Mouse (Mus musculus): Measurements from ENCODE around the gene Otog.

Otog gene

DNA sequence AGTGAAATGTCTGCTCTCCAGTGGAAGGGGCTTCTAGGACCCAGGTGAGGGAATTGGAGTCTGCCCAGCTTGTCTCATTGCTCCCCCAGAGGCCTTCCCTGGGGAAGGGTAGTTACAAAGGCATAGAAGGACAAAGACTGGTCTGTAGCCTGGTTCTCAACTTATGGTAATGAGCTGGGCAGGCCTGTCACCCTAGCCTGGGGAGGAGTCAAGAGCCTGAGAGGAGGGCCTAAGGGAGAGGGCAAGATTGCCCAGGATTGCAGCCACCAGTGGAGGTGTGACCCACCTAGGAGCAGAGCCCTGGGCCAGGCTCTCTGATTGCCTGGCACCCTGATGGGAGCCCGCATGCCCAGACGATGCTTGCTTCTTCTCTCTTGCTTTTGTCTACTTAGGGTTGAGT is at the start of gene Otog:
Gene Otog (plus strand): TSS at position 292 of the 400 bp plus-strand sequence.
- no peak for DNase-seq (ENCODE audit: low read depth, low spot score)

DNA sequence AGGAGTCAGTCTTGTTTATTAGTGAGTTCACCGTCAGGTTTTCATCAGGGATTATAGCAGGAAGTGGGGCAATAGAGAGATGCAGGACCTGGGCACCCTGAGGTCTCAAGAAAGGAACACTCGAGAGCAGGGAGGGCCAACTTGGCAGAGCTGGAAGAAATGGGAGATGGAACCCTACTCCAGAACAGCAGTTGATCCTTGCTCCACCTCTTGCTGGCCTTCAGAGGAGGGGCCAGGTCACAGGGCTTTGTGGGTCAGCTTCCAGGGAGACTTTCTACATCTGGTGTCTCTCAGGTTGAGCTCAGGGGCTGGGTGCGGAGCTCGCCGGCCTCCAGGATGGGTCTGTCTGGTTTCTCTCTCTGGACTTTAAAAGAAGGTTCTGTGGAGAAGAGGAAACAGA is 45.4 kb upstream of the Otog start:
- DNase-seq (ENCODE audit: low read depth, low spot score): no peak

DNA sequence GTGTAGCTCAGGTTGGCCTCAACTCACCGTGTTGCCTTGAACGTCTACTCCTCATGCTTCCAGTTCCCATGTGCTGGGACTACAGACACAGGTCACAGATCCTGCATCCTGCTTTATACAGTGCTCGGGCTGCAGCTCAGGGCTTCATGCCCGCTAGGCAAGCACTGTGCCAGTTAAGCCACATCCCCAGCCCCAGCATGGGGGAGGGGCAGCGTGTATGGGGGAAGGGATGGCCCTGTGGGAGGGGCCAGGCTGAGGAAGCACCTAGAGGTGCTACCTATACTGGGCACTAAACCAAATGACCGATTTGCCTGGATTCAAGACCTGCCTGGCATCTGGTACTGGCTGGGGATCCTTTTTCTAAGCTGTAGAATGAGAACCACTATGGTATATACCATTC is 40.8 kb upstream of the Otog start:
- no peak for DNase-seq (ENCODE audit: low read depth, low spot score)

DNA sequence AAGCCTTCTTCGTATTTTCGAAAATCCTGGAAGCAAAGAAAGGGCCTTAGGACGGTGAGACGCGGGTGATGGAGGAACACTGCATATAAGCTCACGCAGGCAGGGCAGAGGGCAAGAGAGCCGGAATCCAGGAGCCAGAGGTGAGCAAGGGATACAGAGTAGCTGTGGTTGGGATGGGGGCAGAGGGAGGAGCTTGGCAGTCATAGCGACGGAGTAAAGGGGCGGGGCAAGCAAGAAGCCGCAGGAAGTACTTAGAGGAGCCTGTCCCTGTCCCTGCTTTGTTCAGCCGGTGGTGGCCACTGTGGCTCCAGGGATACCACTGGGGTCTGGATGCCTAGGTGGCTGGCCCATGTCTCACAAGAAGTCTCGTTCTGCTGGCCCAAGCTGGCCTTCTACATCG is 39.1 kb upstream of the Otog start:
- DNase-seq (ENCODE audit: low read depth, low spot score): peak; percentile 54

DNA sequence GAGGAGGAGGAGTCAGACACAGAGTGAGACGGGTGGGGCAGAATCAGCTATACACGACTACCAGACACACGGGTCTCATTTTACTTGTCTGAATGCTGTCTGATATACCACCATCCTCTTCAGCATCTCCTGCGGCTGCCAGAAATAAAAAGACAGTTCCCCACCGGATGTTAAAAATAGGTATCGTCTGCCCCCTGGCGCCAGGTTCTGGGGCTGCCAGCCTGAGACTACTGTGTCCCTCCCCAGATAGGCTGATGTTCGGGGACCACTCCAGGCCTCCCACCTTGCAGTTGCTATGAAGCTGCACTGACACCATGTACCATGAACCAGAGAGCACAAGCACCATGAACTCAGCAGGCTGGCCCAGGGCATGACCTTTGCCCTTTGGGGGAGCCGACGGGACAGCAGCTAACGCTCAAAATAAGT is 36.7 kb upstream of the Otog start:
- peak; percentile 16 for DNase-seq (ENCODE audit: low read depth, low spot score)

DNA sequence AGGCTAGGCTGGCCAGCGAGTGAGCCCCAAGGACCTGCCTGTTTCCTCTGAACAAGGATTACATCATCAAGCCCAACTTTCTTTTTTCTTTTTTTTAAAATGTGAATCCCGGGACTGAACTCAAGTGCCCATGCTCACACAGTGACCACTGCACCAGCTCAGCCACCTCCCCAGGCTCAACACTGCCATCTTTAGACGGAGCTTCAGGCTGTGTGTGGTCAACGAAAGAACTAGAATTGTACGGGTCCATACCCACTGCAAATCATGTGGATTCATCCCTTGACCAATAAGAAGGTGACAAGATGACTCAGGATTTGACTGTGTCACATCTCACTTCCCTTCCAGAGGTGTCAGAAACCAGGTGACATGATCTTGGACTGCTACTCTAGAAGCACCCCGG is 36.0 kb upstream of the Otog start:
- no peak for DNase-seq (ENCODE audit: low read depth, low spot score)

DNA sequence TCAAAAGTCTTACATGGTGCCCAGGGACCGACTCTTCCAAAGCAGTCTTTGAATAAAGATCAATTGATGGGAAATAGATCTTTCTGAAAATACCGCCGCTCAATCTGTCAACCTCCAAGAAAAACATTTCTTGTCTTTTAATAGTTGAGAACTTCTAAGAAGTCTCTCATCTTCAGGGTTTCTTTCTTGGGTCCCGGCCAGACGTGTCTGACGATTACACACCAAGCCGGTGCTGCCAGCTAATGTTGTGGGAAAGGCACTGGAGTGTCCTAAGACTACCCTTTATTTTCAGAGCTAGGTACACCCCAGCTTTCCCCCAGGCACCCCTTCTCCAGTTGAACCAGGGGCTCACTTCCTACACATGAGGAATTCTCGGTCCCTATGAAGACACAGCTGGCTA is 32.7 kb upstream of the Otog start:
- no peak for DNase-seq (ENCODE audit: low read depth, low spot score)

DNA sequence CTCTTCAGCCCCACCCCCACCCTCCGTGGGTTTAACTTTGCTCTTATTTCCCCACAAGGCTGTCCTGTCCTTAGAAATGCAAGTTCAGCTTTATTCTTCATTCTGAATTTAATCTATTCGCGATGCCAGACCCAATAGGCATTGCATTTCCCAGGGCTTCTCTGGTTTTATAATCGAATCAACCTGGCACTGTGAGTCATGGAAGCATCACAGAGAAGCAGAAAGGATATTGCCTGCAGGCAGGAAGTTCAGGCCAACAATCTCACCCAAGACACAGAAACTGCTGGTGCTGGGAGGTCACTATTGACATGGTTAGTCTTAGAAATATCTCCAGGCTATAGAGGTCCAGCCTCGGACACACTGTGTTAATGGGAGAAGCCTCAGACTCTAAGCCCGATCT is 30.5 kb upstream of the Otog start:
- no peak for DNase-seq (ENCODE audit: low read depth, low spot score)

DNA sequence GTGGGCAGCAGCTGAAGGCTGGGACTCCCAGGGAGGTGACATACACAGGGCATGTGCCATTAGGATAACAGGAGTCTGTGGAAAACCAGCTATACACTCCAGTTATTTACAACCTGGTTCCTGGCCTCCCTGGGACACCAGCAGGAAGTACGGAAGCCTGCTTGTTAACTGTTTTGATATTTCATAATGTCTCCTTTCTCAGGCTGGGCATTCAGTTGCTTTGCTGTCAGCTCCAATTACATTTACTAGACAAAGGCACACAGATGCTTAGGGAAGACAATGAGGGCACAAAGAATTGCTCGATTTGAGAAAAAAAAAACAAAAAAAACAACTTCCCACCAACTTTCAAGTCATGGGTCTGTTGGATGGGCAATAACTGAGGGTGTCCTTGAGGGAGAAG is 24.3 kb upstream of the Otog start:
- no peak for DNase-seq (ENCODE audit: low read depth, low spot score)

DNA sequence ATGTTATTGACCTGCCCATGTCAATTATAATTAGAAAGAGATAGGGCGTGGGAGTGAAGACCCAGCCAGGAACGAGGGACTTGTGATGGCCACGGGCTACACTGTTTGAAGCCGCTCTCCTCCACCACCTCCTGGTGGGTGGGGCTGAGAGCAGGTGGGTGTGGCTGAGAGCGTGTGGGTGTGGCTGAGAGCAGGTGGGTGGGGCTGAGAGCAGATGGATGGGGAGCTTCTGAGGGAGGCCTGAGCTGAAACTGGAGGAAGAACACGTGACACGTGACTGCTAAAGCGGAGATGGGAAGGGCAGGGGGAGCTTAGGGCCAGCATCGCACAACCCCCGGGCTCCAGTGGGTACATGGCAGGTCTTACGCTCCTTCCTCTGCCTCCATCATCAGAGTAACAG is 22.4 kb upstream of the Otog start:
- DNase-seq (ENCODE audit: low read depth, low spot score): peak; percentile 57

DNA sequence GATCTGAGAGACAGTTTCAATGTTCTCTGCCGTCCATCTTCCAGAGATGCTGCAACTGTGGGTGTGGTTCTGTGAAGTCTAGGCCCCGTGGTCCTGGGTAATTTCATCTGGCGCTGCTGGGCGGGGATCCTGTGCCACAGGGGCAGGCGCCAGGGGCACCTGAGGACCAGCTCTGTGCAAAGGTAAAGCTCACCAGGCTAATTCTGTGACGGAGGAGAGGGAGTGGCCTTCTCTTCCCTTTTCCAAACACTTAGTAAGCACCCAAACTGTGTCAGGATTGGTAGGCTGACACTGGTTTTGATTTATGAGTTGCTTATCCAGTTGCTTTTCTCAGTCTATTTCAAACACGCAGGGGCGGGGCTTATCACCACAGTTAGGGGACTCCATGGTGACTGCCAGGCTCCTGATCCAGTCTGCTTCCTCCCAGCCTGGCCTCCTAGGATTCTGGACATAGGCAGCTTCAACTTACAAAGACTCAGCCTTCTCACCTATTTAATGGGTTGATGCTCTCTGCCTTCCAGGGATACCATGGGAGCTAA is 20.1 kb upstream of the Otog start:
- DNase-seq (ENCODE audit: low read depth, low spot score): no peak

DNA sequence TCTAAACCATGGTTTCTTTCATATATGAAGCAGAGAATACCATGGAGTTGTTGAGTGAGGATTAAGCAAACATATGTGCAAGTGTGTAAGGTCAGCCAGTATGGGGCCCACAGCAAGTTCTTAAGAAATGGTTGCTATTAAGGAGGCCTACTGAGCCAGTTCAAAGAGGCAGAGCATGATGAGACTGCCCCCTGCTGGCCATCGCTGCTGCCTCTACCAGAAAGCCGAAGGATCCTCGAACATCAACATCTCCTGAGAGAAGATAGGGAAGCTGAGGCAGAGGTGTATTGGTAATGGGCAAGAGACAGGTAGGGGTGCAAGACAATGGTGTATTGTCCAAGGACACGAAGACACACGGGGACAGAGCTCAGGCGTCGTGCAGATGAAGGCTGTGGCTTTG is 14.5 kb upstream of the Otog start:
- DNase-seq (ENCODE audit: low read depth, low spot score): peak; percentile 59

DNA sequence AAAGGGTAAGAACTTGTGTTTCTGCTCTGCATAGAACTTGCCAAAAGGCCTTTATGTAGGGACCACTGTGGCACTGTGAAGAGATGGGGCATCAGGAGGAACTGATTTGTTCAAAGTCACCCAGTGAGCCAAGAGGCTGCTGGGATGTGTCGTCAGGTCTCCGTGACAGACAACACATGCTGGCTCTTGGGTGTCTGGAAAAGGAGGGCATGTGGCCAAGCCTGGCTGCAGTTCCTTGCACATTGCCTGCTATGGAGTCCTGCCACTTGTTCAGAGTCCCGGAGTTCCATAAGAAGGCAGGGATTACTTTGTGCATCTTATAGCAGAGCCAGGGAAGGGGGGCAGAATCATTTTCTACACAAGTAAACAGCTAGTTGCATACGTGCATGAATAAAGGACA is 13.9 kb upstream of the Otog start:
- DNase-seq (ENCODE audit: low read depth, low spot score): no peak

DNA sequence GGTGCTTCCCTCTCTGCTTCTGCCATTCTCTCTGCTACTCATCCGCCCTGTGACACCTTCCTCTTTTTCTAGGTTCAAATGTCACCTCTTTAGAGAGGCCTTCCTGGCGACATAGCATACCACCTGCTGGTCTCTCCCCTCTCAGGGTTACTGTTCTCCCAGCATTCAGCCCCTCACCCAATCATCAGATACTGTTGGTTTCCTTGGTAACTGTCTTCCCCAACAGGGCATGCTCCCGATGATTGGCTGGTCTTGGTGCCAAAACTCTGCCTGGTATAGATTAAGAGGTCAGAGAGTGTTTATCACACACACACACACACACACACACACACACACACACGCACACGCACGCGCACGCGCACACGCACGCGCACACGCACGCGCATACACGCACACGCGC is 4.8 kb upstream of the Otog start:
- no peak for DNase-seq (ENCODE audit: low read depth, low spot score)

DNA sequence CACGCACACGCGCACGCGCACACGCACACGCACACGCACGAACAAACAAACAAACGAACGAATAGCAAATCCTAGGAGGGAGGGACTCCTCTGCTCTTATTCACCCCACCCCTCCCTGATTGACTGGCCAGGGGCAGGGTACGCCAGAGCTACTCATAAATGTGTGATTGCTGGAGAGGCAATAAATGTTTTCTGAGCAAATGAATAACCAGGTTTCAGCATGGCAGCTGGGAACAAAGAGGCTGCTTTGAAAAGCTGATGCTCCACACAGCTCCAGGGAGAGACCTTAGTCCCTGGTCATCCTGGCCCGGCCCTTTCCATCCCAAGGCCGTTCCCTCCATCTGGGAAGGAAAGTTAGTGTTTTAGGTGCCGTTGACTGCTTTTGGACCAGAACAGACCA is 4.4 kb upstream of the Otog start:
- no peak for DNase-seq (ENCODE audit: low read depth, low spot score)

DNA sequence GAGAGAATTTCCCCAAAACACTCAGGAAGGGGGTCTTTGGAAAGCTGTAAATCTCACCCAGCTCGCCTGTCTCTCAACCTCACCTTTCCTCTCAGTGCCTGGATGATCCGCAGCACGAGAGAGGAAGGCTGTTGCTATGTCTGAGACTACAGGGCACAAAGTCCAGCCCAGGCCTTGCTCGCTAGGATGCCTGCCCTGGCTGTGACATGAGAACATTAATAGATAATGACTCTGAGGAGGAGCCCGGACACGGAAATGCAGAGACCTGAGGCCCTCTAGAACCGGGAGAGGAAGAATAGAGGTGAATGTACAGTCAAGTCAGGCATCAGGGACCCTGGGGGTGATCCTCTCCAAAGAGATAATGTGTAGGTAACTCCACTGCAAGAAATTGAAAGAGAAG is 3.6 kb upstream of the Otog start:
- no peak for DNase-seq (ENCODE audit: low read depth, low spot score)

DNA sequence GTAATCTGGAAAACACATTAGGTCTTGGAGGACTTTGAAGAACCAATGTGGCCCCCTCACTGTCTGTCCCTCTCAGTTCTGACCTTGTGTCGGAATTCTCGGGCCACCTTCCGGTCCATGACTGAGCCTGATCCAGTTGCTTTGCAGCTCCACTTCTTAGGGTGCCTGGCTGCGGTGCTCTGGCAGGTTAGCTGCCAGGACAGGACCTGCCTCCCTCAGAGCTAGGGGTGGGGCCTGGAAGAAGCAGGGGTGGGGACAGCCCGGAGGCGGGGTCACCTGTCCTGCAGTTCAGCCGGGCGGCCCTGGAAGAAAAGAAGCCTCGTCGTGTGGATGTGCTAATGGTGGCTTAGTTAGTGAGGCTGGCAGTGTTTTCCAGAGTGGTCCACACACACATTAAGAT is 2.4 kb upstream of the Otog start, which contains the start of gene Ush1c:
Gene Ush1c (minus strand): TSS at position 158 of the 400 bp plus-strand sequence.
- DNase-seq (ENCODE audit: low read depth, low spot score): no peak

DNA sequence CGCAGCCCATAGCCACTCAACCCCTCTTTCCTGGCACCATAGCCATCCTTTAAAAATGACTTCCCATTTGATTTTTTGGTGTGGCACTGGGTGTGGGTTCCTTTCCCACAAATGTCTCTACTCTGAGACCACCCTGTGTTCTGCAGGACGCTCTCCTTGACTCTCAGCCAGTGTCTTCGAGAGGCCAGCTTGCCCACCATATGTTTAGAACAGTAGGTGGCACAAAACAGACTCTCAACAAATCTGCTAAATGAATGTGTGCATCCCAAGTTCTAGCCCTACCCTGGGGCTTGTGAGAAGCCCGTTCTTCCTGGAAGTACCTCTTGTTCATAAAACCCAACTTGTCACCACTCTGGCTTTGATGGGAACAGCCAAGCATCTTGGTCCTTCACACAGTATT is 696 bp upstream of the Otog start:
- DNase-seq (ENCODE audit: low read depth, low spot score): no peak

DNA sequence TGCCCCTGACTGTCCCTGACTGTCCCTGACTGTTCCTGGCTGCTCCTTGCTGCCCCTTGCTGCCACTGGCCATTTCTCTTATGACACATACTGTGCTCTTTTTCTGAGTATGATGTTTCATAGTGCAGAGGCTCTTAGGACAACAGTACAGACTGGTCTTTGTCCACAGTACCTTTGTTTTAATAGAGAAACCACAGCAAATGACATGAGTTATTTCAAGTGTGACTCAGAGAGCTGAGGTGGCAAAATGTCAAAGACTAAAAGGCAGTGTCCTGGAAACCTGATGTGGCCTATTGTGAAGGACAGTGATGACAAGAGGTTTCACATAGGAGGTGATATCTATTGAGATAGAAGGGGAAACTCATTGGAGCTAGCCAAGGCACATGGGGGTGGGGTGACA is 6.1 kb downstream of the Otog start:
- no peak for DNase-seq (ENCODE audit: low read depth, low spot score)

DNA sequence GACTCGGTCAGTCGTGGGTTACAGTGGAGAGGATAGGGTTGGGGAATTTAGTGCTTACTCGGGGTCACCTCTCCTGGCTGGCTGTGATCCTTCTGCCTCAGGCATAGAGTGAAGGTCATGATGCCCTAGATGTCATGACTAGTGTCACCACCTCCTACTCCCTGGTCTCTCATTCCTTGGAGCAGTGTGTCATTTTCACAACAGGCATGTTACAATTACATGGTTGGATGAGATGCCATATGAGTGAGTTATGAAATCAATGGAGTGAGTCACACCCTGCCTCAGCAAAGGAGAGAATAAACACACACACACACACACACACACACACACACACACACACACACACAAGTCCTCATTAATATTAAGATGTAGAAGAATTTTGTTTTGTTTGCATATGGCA is 6.8 kb downstream of the Otog start:
- DNase-seq (ENCODE audit: low read depth, low spot score): no peak

DNA sequence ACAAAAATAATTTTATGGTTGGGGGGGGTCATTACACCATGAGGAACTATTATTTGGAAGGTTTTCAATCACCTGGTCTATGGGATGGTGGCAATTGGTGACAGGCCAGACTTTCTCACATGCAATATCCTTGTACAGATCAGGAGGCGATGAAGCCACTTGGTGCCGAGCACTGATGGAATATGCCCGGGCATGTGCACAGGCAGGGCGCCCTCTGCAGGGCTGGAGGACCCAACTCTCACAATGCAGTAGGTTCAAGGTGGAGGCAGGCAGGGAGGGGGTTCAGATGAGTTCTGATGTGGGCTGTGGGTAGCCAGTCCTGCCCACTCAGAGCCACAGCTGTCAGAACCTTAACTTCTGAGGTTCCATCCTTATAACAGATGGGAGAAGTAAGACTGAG is 11.1 kb downstream of the Otog start:
- peak; percentile 52 for DNase-seq (ENCODE audit: low read depth, low spot score)

DNA sequence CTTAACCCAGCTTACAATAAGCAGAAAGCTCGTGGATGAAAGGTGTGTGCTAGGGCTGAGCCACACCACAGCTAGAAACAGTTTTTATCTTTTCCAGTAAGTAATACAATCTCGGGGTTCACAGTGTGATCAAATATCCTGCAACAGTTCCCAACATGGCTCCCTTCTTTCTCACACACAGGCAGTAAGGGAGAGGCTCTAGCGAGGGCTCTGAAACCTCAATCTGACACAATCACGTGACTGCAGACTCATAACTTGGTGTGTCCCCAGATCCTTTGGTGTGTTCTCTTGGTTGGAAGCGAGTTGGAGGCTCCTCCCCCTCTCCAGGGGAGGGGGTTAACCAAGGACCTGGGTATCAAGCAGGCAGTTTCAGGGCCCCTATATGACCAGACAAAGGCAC is 35.4 kb downstream of the Otog start:
- DNase-seq (ENCODE audit: low read depth, low spot score): no peak

DNA sequence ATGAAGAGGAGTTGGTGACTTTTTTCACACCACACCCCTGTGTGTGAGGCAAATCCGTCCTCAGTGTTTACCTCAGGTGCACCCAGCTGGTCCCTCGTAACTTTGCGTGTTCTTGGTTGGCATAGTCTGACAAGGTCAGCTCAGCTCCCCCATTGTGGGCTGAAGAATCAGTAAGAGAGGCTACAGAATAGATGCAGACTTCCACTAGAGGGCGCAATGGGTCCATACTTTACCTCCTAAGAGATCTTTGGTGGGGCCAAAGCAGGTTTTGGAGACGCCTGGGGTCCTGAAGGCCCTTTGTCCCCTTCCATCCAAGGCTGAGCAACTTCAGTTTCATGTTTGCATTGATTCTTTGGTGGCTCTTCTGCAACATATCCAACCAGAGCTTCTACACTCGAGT is 39.2 kb downstream of the Otog start:
- peak; percentile 83 for DNase-seq (ENCODE audit: low read depth, low spot score)

DNA sequence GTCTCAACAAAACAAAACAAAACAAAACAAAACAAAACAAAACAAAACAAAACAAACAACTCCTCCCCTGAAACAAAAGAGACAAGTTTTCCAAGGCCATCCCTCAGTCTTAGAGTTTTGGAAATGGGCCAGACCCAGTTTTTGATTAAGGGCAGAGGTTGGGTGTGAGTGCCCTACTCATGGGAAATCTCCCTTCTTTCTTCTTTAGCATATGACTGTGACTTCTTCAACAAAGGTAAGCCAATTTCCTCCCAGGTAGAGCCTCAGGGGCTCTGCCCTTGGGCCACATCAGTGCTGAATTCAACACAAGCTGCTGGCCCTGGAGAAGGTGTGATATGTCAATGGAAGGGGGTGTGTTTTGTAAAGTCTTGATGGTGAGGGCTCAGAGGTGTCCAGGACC is 40.1 kb downstream of the Otog start:
- peak; percentile 53 for DNase-seq (ENCODE audit: low read depth, low spot score)

DNA sequence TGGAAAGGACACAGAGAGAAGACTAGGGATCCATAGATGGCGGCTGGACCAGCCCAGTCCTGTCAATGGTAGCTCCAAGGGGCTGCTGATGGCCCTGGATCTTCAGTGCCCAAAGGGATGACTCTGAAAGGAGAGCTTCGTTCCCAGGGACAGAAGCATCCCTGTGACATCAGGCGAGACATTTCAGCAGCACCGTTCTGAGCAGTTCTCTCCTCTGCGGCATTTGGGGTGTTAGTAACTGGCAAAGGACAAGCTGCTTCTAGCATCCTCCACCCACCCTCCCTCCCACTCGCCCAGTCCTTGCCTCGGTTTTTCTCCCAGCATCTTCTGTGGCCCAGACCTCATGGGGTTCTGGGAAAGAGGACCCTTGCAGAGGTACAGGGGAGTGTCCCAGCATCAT is 41.5 kb downstream of the Otog start:
- DNase-seq (ENCODE audit: low read depth, low spot score): no peak
